Mouse (Mus musculus): ENCODE measurements around the gene Hgd. TPM values are rescaled to one million over a fixed set of nuclear protein-coding genes. Genes with fewer than 3 reads are reported as not detected.
"Not testable (repeated sequence)": the region's sequence is repeated elsewhere in the genome, so short reads cannot be mapped to it uniquely, and the experiment has no call there.

Hgd gene
- polyA plus RNA-seq, 1 experiment from 2014 or later: 2.1 TPM

GRCm38 (mm10) chr16:37634578-37634977, 54.6 kb downstream of the Hgd start:
- H3K4me2 ChIP-seq (ENCODE audit: low read depth, low read length): no peak overlapping the region
- H3K36me3 ChIP-seq (ENCODE audit: control insufficient read depth, insufficient read depth, low read length): no peaks in the 10 kb centered on the region
- no peak overlapping the region for H3K9ac ChIP-seq (ENCODE audit: low read length)
- H3K27ac ChIP-seq (ENCODE audit: low read length): no peak overlapping the region
- no peaks in the 10 kb centered on the region for H3K4me1 ChIP-seq (ENCODE audit: control insufficient read depth, insufficient read depth, low read length)
- no peaks in the 10 kb centered on the region for H3K27me3 ChIP-seq (ENCODE audit: control insufficient read depth, insufficient read depth, low read length)
- WGBS: 57% methylated on average over 9 of the region's 9 CpGs
- ATAC-seq (ENCODE audit: insufficient read depth, low FRiP score): no peak
- no peaks in the 10 kb centered on the region for H3K9me3 ChIP-seq (replicated peaks; ENCODE audit: control insufficient read depth, low read length)
- no peak overlapping the region for H3K4me3 ChIP-seq (replicated peaks; ENCODE audit: low read length)

- Histone ChIP-seq H3K27me3 (ENCODE audit: control insufficient read depth, insufficient read depth, low read length) (no peaks in the 10 kb centered on the region), H3K9me3 (replicated peaks; ENCODE audit: control insufficient read depth, low read length) (no peaks in the 10 kb centered on the region), H3K4me2 (ENCODE audit: low read depth, low read length) (no peak overlapping the region), H3K9ac (ENCODE audit: low read length) (no peak overlapping the region), H3K36me3 (ENCODE audit: control insufficient read depth, insufficient read depth, low read length) (no peaks in the 10 kb centered on the region), H3K4me3 (replicated peaks; ENCODE audit: low read length) (no peak overlapping the region), H3K4me1 (ENCODE audit: control insufficient read depth, insufficient read depth, low read length) (no peaks in the 10 kb centered on the region), H3K27ac (ENCODE audit: low read length) (no peak overlapping the region)
- WGBS: 82% methylated on average over 1 of the region's 1 CpGs
- ATAC-seq (ENCODE audit: insufficient read depth, low FRiP score): no peak
These were observed 55.1 kb downstream of the Hgd start for GRCm38 (mm10) chr16:37635095-37635494.

GRCm38 (mm10) chr16:37636107-37636506, 56.2 kb downstream of the Hgd start:
- no peak for ATAC-seq (ENCODE audit: insufficient read depth, low FRiP score)
- no peaks in the 10 kb centered on the region for H3K36me3 ChIP-seq (ENCODE audit: control insufficient read depth, insufficient read depth, low read length)
- H3K9me3 ChIP-seq (replicated peaks; ENCODE audit: control insufficient read depth, low read length): no peaks in the 10 kb centered on the region
- no peak overlapping the region for H3K4me2 ChIP-seq (ENCODE audit: low read depth, low read length)
- H3K4me3 ChIP-seq (replicated peaks; ENCODE audit: low read length): no peak overlapping the region
- no peaks in the 10 kb centered on the region for H3K27me3 ChIP-seq (ENCODE audit: control insufficient read depth, insufficient read depth, low read length)
- 58% methylated on average over 6 of the region's 6 CpGs for WGBS
- H3K9ac ChIP-seq (ENCODE audit: low read length): no peak overlapping the region
- H3K27ac ChIP-seq (ENCODE audit: low read length): no peak overlapping the region
- H3K4me1 ChIP-seq (ENCODE audit: control insufficient read depth, insufficient read depth, low read length): no peaks in the 10 kb centered on the region

- H3K27ac ChIP-seq (ENCODE audit: low read length): no peak overlapping the region
- H3K36me3 ChIP-seq (ENCODE audit: control insufficient read depth, insufficient read depth, low read length): no peaks in the 10 kb centered on the region
- H3K27me3 ChIP-seq (ENCODE audit: control insufficient read depth, insufficient read depth, low read length): no peaks in the 10 kb centered on the region
- H3K4me1 ChIP-seq (ENCODE audit: control insufficient read depth, insufficient read depth, low read length): no peaks in the 10 kb centered on the region
- H3K4me3 ChIP-seq (replicated peaks; ENCODE audit: low read length): no peak overlapping the region
- H3K9ac ChIP-seq (ENCODE audit: low read length): no peak overlapping the region
- no peak overlapping the region for H3K4me2 ChIP-seq (ENCODE audit: low read depth, low read length)
- H3K9me3 ChIP-seq (replicated peaks; ENCODE audit: control insufficient read depth, low read length): no peaks in the 10 kb centered on the region
- ATAC-seq (ENCODE audit: insufficient read depth, low FRiP score): no peak
These were observed 57.8 kb downstream of the Hgd start for GRCm38 (mm10) chr16:37637802-37638201.

GRCm38 (mm10) chr16:37640522-37640921, 60.6 kb downstream of the Hgd start:
- not testable (repeated sequence) for H3K4me3 ChIP-seq (replicated peaks; ENCODE audit: low read length); H3K9ac ChIP-seq (ENCODE audit: low read length); H3K36me3 ChIP-seq (ENCODE audit: control insufficient read depth, insufficient read depth, low read length); H3K27ac ChIP-seq (ENCODE audit: low read length); ATAC-seq (ENCODE audit: insufficient read depth, low FRiP score); H3K27me3 ChIP-seq (ENCODE audit: control insufficient read depth, insufficient read depth, low read length); H3K4me2 ChIP-seq (ENCODE audit: low read depth, low read length); H3K4me1 ChIP-seq (ENCODE audit: control insufficient read depth, insufficient read depth, low read length); H3K9me3 ChIP-seq (replicated peaks; ENCODE audit: control insufficient read depth, low read length)

GRCm38 (mm10) chr16:37644486-37644885, 64.5 kb downstream of the Hgd start:
- no peak overlapping the region for H3K9ac ChIP-seq (ENCODE audit: low read length)
- no peaks in the 10 kb centered on the region for H3K4me1 ChIP-seq (ENCODE audit: control insufficient read depth, insufficient read depth, low read length)
- no peak overlapping the region for H3K27ac ChIP-seq (ENCODE audit: low read length)
- no peaks in the 10 kb centered on the region for H3K9me3 ChIP-seq (replicated peaks; ENCODE audit: control insufficient read depth, low read length)
- peaks cover 19% of the 10 kb centered on the region for H3K36me3 ChIP-seq (ENCODE audit: control insufficient read depth, insufficient read depth, low read length)
- 87% methylated on average over 5 of the region's 5 CpGs for WGBS
- no peaks in the 10 kb centered on the region for H3K27me3 ChIP-seq (ENCODE audit: control insufficient read depth, insufficient read depth, low read length)
- ATAC-seq (ENCODE audit: insufficient read depth, low FRiP score): no peak
- no peak overlapping the region for H3K4me3 ChIP-seq (replicated peaks; ENCODE audit: low read length)
- H3K4me2 ChIP-seq (ENCODE audit: low read depth, low read length): no peak overlapping the region

GRCm38 (mm10) chr16:37645211-37645610, 65.3 kb downstream of the Hgd start:
- H3K27ac ChIP-seq (ENCODE audit: low read length): no peak overlapping the region
- WGBS: 86% methylated on average over 8 of the region's 8 CpGs

GRCm38 (mm10) chr16:37645799-37646198, 65.8 kb downstream of the Hgd start:
- no peaks in the 10 kb centered on the region for H3K4me1 ChIP-seq (ENCODE audit: control insufficient read depth, insufficient read depth, low read length)
- WGBS: 91% methylated on average over 3 of the region's 3 CpGs
- H3K4me3 ChIP-seq (replicated peaks; ENCODE audit: low read length): no peak overlapping the region
- no peak overlapping the region for H3K27ac ChIP-seq (ENCODE audit: low read length)
- no peak for ATAC-seq (ENCODE audit: insufficient read depth, low FRiP score)
- H3K9me3 ChIP-seq (replicated peaks; ENCODE audit: control insufficient read depth, low read length): no peaks in the 10 kb centered on the region
- no peak overlapping the region for H3K9ac ChIP-seq (ENCODE audit: low read length)
- peaks cover 19% of the 10 kb centered on the region for H3K36me3 ChIP-seq (ENCODE audit: control insufficient read depth, insufficient read depth, low read length)
- no peaks in the 10 kb centered on the region for H3K27me3 ChIP-seq (ENCODE audit: control insufficient read depth, insufficient read depth, low read length)
- no peak overlapping the region for H3K4me2 ChIP-seq (ENCODE audit: low read depth, low read length)

More at GRCm38 (mm10) chr16:37645211-37645610, 65.3 kb downstream of the Hgd start:
- Histone ChIP-seq H3K4me2 (ENCODE audit: low read depth, low read length) (no peak overlapping the region), H3K4me3 (replicated peaks; ENCODE audit: low read length) (no peak overlapping the region), H3K9ac (ENCODE audit: low read length) (no peak overlapping the region), H3K27me3 (ENCODE audit: control insufficient read depth, insufficient read depth, low read length) (no peaks in the 10 kb centered on the region), H3K9me3 (replicated peaks; ENCODE audit: control insufficient read depth, low read length) (no peaks in the 10 kb centered on the region), H3K36me3 (ENCODE audit: control insufficient read depth, insufficient read depth, low read length) (peaks cover 19% of the 10 kb centered on the region), H3K4me1 (ENCODE audit: control insufficient read depth, insufficient read depth, low read length) (no peaks in the 10 kb centered on the region)
- ATAC-seq (ENCODE audit: insufficient read depth, low FRiP score): no peak

- H3K9ac ChIP-seq (ENCODE audit: low read length): no peak overlapping the region
- no peaks in the 10 kb centered on the region for H3K27me3 ChIP-seq (ENCODE audit: control insufficient read depth, insufficient read depth, low read length)
- peaks cover under 1% of the 10 kb centered on the region; the same call in 1 of the 2 replicates for H3K4me1 ChIP-seq (ENCODE audit: control insufficient read depth, insufficient read depth, low read length)
- no peak overlapping the region for H3K4me3 ChIP-seq (replicated peaks; ENCODE audit: low read length)
- WGBS: 92% methylated on average over 16 of the region's 16 CpGs
- H3K4me2 ChIP-seq (ENCODE audit: low read depth, low read length): no peak overlapping the region
- peaks cover 19% of the 10 kb centered on the region for H3K36me3 ChIP-seq (ENCODE audit: control insufficient read depth, insufficient read depth, low read length)
- ATAC-seq (ENCODE audit: insufficient read depth, low FRiP score): no peak
- H3K27ac ChIP-seq (ENCODE audit: low read length): no peak overlapping the region
- no peaks in the 10 kb centered on the region for H3K9me3 ChIP-seq (replicated peaks; ENCODE audit: control insufficient read depth, low read length)
These were observed 67.1 kb downstream of the Hgd start for GRCm38 (mm10) chr16:37647067-37647466.

- H3K9ac ChIP-seq (ENCODE audit: low read length): no peak overlapping the region
- peaks cover 19% of the 10 kb centered on the region for H3K36me3 ChIP-seq (ENCODE audit: control insufficient read depth, insufficient read depth, low read length)
- no peak overlapping the region for H3K4me3 ChIP-seq (replicated peaks; ENCODE audit: low read length)
- no peak for ATAC-seq (ENCODE audit: insufficient read depth, low FRiP score)
- no peak overlapping the region for H3K27ac ChIP-seq (ENCODE audit: low read length)
- H3K27me3 ChIP-seq (ENCODE audit: control insufficient read depth, insufficient read depth, low read length): no peaks in the 10 kb centered on the region
- H3K9me3 ChIP-seq (replicated peaks; ENCODE audit: control insufficient read depth, low read length): no peaks in the 10 kb centered on the region
- 90% methylated on average over 8 of the region's 8 CpGs for WGBS
- H3K4me2 ChIP-seq (ENCODE audit: low read depth, low read length): no peak overlapping the region
- H3K4me1 ChIP-seq (ENCODE audit: control insufficient read depth, insufficient read depth, low read length): peaks cover 9% of the 10 kb centered on the region
These were observed 68.0 kb downstream of the Hgd start for GRCm38 (mm10) chr16:37647936-37648335.
